Mouse (Mus musculus) splenic B cell, adult 2 months (primary cell): ENCODE measurements around the gene Hoxa5.

ENCODE experiments used
- DNase-seq: peaks from one replicate; pipeline ENCODE4 v3.0.0-alpha.2; 2011; ENCODE audit warnings: low read depth, low spot score
- H3K27me3 ChIP-seq: 2 replicates; pipeline ENCODE4 v1.6.1; 2012; ENCODE audit warnings: mild to moderate bottlenecking, low read length, moderate library complexity, mixed read lengths; ENCODE audit not compliant: control insufficient read depth, poor library complexity, insufficient read depth, severe bottlenecking
- H3K36me3 ChIP-seq: 2 replicates; pipeline ENCODE4 v1.6.1; 2012; ENCODE audit warnings: mild to moderate bottlenecking, low read length, moderate library complexity, mixed read lengths; ENCODE audit not compliant: control insufficient read depth, poor library complexity, insufficient read depth, severe bottlenecking

The Hoxa5 gene

DNA sequence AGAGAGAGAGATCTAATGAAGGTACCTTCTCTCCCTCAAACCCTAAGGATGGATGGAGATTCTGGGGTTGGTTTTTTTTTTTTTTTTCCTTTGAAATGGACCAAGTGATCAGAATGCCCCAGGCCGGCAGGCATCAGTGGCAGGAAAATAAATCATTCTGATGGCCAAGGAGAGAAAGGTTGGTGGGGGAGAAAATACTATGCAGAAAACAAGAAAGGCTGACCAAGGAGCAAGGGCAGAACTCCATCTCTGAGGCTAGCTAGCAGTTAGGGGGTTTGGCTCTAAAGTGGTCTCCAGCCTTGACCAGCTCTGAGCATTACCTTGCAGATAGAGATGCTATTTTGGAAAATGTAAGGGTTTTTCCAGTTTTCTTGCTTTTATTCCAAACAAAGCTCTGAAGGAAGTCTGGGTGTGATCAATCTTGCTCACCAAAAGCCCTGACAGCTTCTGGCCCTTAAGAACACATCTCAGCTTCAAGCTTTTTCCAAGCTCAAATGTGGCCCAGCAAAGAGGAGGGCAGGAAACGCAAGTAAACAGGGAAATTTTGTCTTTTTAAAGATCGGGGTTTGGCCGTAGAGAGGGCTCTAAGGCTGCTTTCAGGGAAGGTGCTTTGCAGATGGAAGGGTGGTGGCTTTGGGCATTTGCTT lies 37.8 kb downstream of the Hoxa5 start:
- no peak for DNase-seq
- Histone ChIP-seq H3K27me3 (no peaks in the 10 kb centered on the region), H3K36me3 (no peaks in the 10 kb centered on the region)

DNA sequence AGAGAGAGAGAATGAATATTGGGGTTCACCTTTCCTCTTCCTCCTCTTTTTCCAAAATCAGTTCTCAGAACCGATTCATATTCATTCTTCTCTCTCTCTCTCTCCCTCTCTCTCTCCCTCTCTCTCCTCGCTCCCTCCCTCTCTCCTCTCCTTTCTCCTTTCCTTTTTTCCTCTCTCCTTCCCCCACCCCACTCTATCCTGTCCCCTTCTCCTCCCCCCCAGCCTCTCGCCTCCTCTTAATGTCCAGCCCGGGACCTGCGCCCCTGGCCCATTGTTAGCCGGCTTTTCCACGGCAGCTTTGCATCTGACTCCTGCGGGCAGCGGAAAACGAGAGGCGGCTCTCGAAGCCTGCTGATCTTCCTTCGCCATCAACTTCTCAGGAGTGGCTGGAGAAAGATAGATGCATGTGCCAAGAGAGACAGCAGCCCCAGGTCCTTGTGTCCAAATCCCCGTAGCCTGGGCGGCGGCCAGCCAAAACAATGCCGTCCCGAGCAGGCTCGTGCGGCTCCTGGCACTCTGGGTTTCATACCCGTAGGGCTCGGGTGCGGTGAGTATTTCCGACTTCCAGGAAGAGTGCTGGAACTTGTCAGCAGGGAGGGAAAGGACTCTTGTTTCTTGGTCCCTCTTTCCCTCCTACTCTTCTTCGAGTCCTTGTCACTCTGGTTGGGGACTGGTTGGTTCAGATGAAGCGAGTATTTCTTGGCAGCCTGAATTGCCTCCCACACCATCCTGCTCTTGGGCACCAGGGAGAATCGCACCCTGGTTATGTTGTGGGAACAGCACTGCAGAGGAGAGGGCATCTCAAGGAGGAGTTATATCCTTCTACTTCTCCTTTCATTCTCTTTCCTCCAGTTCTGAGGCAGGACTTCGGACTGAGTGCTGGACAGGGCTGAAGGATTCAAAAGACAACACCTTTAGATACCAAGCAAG lies 38.7 kb downstream of the Hoxa5 start:
- H3K36me3 ChIP-seq: no peaks in the 10 kb centered on the region
- peaks cover 4% of the 10 kb centered on the region for H3K27me3 ChIP-seq
- no peak for DNase-seq

DNA sequence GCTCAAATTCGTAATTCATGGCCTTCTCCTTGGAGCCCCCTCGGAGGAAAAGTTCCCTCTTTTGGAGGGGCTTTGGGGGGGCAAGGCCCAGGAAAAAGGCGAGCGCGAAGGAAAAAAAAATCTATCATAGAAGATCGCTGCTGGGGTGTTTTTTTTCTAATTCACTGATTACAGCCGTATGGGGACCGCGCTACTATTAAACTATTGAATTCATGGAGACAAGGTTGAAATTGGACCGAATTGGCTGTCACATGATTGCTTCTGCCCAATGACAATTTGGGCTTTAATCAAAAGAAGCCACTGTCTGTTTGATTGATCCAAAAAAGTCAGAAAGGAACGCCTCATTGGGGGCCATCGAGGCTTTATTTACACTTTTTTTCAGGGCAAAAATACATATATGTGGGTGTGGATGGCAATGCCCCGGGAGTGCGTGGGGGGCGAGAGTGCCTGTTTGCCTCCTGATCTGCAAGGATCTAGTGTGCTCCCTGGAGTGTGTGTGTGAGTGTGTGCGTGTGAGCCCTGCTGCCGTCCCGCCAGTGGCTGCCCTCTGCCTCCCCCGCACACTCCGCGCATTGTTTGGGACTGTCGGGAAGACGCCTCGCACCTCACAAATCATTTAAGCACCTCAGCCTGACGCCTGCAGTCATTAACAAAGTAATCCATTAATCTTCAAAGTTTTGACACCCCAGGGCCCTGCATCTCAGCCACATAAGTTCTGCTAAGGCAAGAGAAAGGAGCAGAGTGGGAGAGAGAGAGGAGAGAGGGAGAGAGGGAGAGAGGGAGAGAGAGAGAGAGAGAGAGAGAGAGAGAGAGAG lies 39.6 kb downstream of the Hoxa5 start, which contains the start of gene Hoxa2:
Hoxa2 (minus strand) TSS at position 206 of the 815 bp plus-strand sequence.
- DNase-seq: no peak
- Histone ChIP-seq H3K36me3 (no peaks in the 10 kb centered on the region), H3K27me3 (peaks cover 4% of the 10 kb centered on the region)

DNA sequence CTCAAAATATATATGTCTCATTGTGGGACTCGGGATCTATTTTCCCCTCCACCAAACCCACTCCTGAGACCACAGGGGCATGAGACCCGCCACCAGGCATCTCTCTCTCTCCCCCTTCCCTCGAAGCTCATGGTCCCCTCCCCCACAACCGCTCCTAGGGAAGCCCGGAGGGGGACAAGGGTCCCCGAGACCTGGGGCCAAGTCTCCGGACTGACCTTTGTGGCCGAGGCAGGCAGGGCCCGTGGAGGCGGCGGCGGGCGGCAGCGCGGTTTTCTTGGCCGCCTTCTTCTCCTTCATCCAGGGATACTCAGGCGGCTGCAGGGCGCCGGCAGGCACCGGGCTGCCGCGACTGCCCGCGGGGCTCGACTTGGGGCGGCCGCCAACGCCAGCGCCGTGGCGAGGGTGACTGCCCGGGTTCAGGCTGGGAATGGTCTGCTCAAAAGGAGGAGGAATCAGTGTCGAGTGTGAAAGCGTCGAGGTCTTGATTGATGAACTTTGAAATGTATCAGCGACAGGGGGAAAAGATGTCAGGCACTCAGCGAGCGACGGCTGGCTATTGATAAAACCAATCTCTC lies 40.2 kb downstream of the Hoxa5 start:
- Histone ChIP-seq H3K36me3 (no peaks in the 10 kb centered on the region), H3K27me3 (peaks cover 6% of the 10 kb centered on the region)
- DNase-seq: no peak

DNA sequence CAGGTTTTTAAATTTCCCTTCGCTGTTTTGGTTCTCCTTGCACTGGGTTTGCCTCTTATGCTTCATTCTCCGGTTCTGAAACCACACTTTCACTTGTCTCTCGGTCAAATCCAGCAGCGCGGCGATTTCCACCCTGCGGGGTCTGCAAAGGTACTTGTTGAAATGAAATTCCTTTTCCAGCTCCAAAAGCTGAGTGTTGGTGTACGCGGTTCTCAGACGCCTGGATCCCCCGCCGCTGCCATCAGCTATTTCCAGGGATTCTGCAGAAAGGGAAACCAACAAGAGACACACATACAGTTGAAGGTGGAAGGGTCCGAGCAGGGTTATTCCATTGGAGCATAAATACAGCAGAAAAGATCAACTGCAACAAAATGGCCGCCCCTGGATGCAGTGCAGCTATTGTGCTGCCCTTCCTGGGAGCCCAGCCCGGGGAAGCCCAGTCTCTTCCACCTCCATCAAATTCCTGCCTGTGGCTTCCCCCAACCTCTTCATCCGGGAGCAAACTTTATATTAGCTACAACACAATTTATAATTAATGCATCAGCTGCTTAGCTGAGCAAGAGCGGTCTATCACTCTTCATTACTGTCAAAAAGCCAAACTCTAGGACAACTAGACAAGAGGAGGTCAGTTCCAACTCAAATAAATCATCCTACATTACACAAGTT lies 40.9 kb downstream of the Hoxa5 start:
- no peak for DNase-seq
- Histone ChIP-seq H3K36me3 (no peaks in the 10 kb centered on the region), H3K27me3 (peaks cover 8% of the 10 kb centered on the region)

DNA sequence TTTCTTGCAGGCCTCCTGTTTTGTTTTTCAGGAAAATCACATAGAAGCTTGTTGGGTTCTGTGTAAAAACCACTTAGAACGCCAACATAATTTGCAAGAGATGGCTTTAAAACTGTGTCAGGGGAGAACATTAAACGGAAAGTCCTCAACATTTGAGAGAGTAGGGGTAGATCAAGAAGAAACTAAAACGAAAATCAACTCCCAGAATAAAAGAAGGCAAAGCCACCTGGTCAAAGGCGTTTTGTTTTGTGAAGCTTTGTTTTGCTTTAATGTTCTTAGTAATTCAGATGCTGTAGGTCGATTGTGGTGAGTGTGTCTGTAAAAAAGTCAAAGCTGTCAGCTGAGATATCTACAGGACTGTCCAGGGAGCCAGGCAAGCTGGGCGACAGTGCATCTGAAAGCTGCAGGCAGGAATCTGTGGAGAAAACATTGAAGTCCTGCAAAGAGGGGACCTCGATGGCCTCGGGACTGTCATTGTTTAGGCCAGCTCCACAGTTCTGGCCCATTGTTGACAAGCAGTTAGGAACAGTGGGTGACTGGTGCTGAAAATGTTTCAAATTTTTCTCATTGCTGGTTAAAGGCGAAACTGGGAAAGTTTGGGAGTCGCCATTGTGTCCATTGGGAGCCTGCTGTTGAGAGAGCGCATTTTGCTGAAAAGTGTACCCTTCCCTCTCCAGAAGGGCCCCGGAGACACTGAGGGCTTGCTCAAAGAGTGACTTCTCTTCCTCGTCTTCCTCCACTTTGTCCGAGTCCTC lies 41.6 kb downstream of the Hoxa5 start:
- Histone ChIP-seq H3K36me3 (no peaks in the 10 kb centered on the region), H3K27me3 (peaks cover 9% of the 10 kb centered on the region)
- DNase-seq: no peak

DNA sequence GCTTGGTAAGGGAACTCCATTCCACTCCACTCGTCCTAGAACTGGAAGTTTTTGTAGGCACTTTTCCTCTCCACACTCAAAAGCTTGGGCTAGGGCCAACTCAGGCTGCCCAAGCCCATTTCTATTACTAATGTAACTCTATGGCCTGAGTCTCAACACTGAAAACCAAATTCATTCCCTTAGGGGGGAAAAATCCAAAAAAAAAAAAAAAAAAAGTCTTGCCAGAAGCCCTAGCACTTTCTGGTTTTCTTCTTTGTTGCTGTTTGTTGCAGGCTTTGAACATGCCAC lies 42.4 kb downstream of the Hoxa5 start:
- DNase-seq: no peak
- H3K36me3 ChIP-seq: no peaks in the 10 kb centered on the region
- peaks cover 9% of the 10 kb centered on the region for H3K27me3 ChIP-seq

DNA sequence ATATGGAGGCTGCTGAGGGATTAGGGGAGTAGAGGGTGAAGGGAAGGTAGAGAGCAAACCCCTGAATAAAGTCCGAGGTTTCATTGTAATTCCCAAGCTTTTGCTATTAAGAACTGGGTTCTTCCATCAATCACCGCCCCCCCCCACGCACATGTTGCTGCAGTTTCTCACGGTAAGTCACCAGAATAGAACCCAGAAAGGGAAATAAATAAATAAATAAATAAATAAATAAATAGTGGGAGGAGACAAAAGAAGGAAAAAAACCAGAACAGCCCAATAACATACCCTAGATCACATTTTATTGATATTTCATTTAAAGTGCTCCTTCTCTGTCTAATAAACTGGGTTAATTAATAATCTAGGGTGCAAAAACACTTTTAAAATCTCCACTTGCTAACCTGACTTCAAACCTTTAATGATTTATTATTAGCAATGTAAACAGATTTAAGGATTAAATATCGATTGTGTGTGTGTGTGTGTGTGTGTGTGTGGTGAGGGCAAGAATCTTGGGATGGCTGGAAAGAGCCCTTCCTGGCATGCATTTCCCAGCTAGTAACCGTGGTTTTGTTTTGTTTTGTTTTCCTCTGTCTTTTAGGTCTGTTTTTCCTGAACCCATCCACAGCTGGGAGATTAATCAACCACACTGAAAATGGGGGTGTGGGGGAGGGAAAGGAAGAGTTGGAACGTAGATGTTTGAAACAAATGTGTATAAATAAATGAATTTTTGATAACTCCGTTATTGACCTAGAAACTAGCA lies 42.9 kb downstream of the Hoxa5 start:
- Histone ChIP-seq H3K27me3 (peaks cover 9% of the 10 kb centered on the region), H3K36me3 (no peaks in the 10 kb centered on the region)
- DNase-seq: no peak

DNA sequence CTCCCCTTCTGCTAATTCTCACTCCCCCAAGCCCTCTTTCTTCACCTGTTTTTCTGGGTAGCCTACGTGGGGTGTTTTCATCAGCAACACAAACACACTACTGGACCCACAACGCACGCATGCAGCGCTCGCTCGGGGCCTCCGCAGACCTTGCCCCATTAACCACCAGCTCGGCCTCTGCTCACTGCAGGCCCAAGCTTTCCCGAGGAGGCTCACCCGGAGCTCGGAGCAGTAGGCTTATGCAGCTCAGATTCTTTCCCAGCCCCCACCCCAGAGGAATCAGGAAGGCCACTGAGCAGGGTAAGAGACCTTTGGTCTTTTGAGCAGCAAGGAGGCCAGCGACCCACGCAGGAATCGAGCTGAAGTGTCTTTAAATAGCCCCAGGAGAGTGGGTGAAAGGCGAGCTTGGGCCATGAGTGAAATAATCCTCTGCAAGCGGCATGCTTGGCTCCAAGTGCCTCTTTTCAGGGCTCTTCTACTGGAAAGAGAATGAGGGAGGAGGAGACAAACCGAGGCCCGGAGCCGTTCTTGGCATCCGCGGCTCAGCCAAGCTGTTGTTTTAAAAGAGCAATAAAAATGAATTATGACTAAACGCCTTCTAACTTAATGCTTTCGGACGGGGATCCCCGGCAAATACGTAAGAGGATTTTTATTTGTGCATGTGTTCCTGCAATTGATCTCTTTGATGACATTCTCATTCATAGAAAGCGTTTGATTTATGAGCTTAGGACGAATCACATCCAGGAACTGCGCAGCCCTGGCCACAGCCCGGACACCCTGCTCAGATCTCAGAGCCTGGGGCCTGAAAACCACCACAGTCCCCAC lies 43.7 kb downstream of the Hoxa5 start:
- H3K27me3 ChIP-seq: peaks cover 9% of the 10 kb centered on the region
- no peak for DNase-seq
- no peaks in the 10 kb centered on the region for H3K36me3 ChIP-seq

DNA sequence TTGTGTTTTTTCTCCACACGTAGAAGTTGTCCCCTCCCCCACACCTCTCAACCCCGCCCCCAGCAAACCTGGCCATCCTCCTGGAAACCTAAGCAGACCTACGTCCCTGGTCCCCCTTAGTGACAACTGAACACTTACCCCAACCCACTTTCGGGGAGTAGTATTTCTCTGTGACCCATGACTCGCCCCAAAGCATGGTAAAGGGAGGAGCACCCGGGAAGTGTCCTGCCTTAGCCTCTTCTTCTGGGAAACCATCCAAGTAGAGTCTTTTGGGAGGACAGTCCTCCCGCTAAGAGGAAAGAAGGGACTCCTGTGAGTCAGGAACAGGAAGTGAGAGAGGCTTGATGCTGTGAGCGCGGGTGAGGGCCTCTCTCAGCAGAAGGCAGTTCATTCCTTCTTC lies 44.4 kb downstream of the Hoxa5 start:
- no peaks in the 10 kb centered on the region for H3K36me3 ChIP-seq
- H3K27me3 ChIP-seq: peaks cover 9% of the 10 kb centered on the region
- peak; percentile 11 for DNase-seq

DNA sequence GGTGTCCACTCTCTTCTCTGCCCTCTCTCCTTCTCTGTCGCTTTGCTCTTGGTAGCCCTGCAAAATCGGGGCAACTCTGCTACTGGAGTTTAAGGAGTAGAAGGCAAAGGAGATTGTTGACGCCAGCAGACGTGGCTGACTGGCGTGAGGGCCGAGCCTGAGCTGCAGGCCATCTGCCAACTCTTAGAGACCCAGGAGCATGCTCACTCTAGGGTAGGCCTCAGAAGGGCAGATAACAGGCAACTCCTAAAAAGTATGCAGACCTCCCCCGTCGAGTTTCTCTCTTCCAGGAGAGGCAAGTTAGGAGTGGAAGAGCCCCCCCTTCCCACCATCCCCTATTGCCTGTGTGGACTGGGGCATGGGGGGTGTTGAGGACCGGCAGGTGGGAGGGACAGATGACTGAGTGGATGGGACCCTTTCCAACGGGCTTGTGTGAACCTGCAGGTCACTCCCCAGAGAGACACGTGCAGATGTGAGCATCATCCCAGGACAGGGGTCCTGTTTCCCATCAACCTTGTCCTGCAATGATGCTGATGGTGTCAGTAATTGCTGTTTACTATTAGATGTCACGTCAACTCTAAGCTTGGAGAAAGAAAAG lies 45.1 kb downstream of the Hoxa5 start:
- no peaks in the 10 kb centered on the region for H3K36me3 ChIP-seq
- DNase-seq: no peak
- peaks cover 9% of the 10 kb centered on the region for H3K27me3 ChIP-seq

DNA sequence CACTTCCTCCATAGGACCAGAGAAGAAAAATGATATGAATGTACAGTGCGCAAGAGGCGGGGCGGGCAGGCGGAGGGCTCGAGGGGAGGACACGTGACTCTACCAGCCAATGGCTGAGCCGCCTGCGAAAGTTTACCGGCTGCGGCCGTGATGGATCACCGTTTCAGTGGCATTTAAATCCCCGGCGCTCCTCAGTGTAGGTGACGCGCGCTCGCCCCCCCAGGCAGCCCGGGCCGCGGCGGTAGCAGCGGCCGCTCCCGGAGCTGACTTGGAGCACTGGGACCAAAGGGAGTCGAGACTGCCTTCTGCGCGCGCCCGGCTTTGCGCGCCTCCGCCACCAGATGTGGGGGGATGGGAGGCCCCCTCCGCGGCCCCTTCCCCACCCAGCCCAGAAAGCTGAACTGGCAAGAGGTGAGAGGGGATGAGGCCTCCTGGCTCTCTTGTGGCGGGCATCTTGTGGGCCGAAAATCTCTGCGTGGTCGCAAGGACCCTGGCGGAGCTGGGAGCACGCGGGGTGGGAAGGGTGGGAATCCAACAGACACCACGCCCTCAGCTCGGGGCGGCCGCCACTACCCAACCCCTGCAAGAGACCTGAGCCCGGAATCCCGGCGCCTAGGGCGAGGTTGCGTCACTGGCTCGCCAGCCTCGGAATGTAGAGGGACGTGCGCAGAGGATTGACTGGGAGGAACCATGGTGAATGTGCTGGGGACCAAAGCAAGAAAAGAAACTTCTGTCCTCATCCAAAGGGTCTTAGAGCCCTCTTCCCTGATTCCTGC lies 45.9 kb downstream of the Hoxa5 start, which contains the start of gene Hoxa1:
Hoxa1 (minus strand) TSS at position 42 of the 776 bp plus-strand sequence.
- peak; percentile 59 for DNase-seq
- no peaks in the 10 kb centered on the region for H3K36me3 ChIP-seq
- H3K27me3 ChIP-seq: peaks cover 9% of the 10 kb centered on the region
